Mouse (Mus musculus): ENCODE measurements around the gene Fcho2.

- no peak for TF ChIP-seq CTCF (conservative IDR thresholded peaks at IDR 0.05; ENCODE audit: insufficient read depth, insufficient read length, low read depth, low read length)
- no peak for TF ChIP-seq POLR2A (IDR thresholded peaks at IDR 0.05; ENCODE audit: low read depth, low read length)
These were observed 22.4 kb downstream of the Fcho2 start for GRCm38 (mm10) chr13:98792864-98793263.
